Mouse (Mus musculus): ENCODE measurements at regions not wholly inside any gene's neighbourhood (a gene's known extent, or its start where the extent isn't known, plus 50 kb on each side); places are given as distances from the start of the nearest gene placed in this dataset.

DNA sequence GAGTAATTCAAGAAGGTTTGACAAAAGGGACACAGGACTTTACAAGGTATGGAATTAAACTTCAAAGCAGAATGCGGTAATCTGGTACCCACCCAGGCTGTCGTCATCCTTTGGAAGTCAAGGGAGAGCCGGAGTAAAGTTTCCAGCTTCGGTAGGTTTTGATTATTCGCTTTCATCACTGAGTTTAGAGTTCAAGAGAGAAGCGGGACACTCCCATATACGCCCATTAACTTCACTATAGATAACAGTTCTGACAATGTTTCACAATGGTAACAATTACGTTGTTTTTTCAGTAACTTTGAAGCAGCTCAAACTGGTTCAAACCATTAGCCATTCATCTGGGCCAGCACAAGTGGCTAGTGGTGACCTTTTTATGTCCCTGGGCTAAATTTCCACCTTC, 73.8 kb upstream of the Atp2b1 start:
- TF ChIP-seq CTCF (IDR thresholded peaks at IDR 0.05; ENCODE audit: low read depth) (no peak), EP300 (optimal IDR thresholded peaks at IDR 0.05) (no peak)
